Mouse (Mus musculus) small intestine, adult 2 months (tissue): Measurements from ENCODE around the gene Rassf5. TPM values are rescaled to one million over a fixed set of nuclear protein-coding genes. Genes with fewer than 3 reads are reported as not detected.
"Not testable (repeated sequence)": the region's sequence is repeated elsewhere in the genome, so short reads cannot be mapped to it uniquely, and the experiment has no call there.

Experiments used
- H3K27ac ChIP-seq: fragments of 200-500 bp; 2 replicates; pipeline ENCODE4 v1.5.1; 2012; ENCODE audit warnings: low read depth, low read length, control low read depth, inconsistent platforms; ENCODE audit not compliant: insufficient read depth
- H3K27me3 ChIP-seq: fragments of 200-500 bp; 2 replicates; pipeline ENCODE4 v1.6.1; 2012; ENCODE audit warnings: mild to moderate bottlenecking, moderate library complexity, low read length, inconsistent platforms; ENCODE audit not compliant: control insufficient read depth, insufficient read depth
- H3K36me3 ChIP-seq: fragments of 200-500 bp; 2 replicates; pipeline ENCODE4 v1.6.1; 2012; ENCODE audit warnings: mild to moderate bottlenecking, low read length, control low read depth, inconsistent platforms; ENCODE audit not compliant: control insufficient read depth, insufficient read depth
- H3K4me1 ChIP-seq: fragments of 200-500 bp; 2 replicates; pipeline ENCODE4 v1.6.1; 2012; ENCODE audit warnings: low read length, inconsistent platforms, mixed read lengths; ENCODE audit not compliant: control insufficient read depth, insufficient read depth, insufficient read length
- H3K4me3 ChIP-seq: fragments of 200-500 bp; 2 replicates; pipeline ENCODE4 v1.5.1; 2012; ENCODE audit warnings: low read depth, mild to moderate bottlenecking, control low read depth, inconsistent platforms, low read length, moderate library complexity
- CTCF ChIP-seq: fragments of 200-500 bp; IDR thresholded peaks from 2 replicates; pipeline ENCODE4 v1.5.1; 2012; ENCODE audit warnings: low read depth, mild to moderate bottlenecking, control low read depth, inconsistent platforms, low read length, moderate library complexity, mixed read lengths; ENCODE audit not compliant: insufficient replicate concordance, insufficient read length; ENCODE audit errors: extremely low read depth
- POLR2A ChIP-seq: fragments of 200-500 bp; IDR thresholded peaks from 2 replicates; pipeline ENCODE4 v1.6.1; 2012; ENCODE audit warnings: low read depth, mild to moderate bottlenecking, control low read depth, inconsistent platforms, low read length, moderate library complexity
- WGBS: fragments of 180-500 bp; shearing (Covaris S2); methylation state at CpG from one replicate; pipeline ENCODE4 v1.1.7; 2018; 5-methylcytosine and 5-hydroxymethylcytosine counted together
- polyA plus RNA-seq: library from polyadenylated mRNA; depleted of rRNA; stranded (reverse); fragments of >200 nt; gene quantifications from 2 replicates; pipeline ENCODE4 v1.2.3, GENCODE M21; 2012

Rassf5 gene
- polyA plus RNA-seq, 1 experiment: 4.0 TPM

GRCm38 (mm10) chr1:131155456-131155855 is 89.6 kb downstream of the Rassf5 start:
- WGBS: 57% methylated on average over 2 of the region's 2 CpGs
- no peak overlapping the region for H3K4me3 ChIP-seq
- peak; percentile 83; the same call in 1 of the 2 replicates for TF ChIP-seq CTCF
- no peak for TF ChIP-seq POLR2A

DNA sequence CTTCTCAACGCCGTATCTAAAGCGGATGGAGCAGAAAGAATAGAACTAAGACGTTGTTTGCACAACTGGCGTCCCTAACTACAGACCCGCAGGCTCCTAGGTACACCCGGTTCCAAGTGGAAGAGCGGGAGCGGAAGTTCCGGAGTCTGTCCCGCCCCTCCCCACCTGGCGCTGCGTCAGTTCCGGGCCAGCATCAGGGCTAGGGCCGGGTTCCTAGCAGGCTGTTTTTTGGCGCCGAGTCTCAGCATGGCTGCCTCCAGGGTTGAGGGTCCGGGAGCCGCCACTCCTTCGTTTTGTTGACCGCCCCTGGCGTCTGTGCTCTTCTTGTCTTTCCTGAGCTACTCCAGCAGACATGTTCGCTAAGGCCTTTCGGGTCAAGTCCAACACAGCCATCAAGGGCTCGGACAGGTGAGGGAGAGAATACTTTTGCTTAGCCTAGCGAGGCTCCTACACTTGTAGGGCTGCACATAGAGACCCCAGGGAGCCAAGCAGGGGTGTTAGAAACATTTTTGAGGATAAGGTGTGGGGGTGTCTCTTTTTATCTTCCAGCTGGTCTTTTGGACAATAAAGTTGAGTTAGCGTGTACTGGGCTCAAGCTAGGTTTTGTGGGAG is 91.9 kb downstream of the Rassf5 start, which contains the start of gene Eif2d:
Eif2d (plus strand) TSS at position 164 of the 612 bp plus-strand sequence.
- peaks cover 7% of the 10 kb centered on the region; the same call in 1 of the 2 replicates for H3K36me3 ChIP-seq
- H3K4me3 ChIP-seq: peak within 1 kb of the TSS; percentile 72
- peak; percentile 63 for TF ChIP-seq POLR2A
- no peak for TF ChIP-seq CTCF
- H3K4me1 ChIP-seq: peaks cover 2% of the 10 kb centered on the region; the same call in 1 of the 2 replicates
- H3K27me3 ChIP-seq: no peaks in the 10 kb centered on the region
- under 1% methylated on average over 27 of the region's 27 CpGs for WGBS
- no peak within 1 kb of the TSS for H3K27ac ChIP-seq

More at GRCm38 (mm10) chr1:131155456-131155855, 89.6 kb downstream of the Rassf5 start:
- H3K4me1 ChIP-seq: peaks cover 2% of the 10 kb centered on the region; the same call in 1 of the 2 replicates
- peaks cover 18% of the 10 kb centered on the region for H3K36me3 ChIP-seq
- no peak overlapping the region for H3K27ac ChIP-seq
- no peaks in the 10 kb centered on the region for H3K27me3 ChIP-seq

DNA sequence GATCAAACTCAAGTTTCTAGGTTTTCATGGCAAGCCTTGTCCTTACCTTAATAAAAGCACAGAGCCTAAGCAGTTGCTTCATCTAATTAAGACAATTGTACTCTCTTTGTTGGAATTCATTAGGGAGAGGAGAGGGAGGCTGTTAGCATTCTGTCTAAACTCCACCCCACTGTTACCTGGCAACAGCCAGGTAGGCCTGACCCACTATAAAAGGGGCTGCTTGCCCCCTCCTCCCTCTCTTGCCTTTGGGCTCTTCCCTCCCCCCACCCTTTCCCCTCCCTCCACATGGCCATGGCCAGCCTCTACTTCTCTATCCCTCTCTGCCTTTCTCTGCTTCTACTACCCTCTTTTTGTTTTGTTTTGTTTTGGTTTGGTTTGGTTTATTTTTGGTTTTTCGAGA is 95.6 kb downstream of the Rassf5 start:
- H3K4me1 ChIP-seq: peaks cover 4% of the 10 kb centered on the region; the same call in 1 of the 2 replicates
- H3K4me3 ChIP-seq: no peak overlapping the region
- no peaks in the 10 kb centered on the region for H3K36me3 ChIP-seq
- TF ChIP-seq POLR2A: no peak
- H3K27me3 ChIP-seq: no peaks in the 10 kb centered on the region
- 78% methylated on average over 1 of the region's 1 CpGs for WGBS
- H3K27ac ChIP-seq: no peak overlapping the region

DNA sequence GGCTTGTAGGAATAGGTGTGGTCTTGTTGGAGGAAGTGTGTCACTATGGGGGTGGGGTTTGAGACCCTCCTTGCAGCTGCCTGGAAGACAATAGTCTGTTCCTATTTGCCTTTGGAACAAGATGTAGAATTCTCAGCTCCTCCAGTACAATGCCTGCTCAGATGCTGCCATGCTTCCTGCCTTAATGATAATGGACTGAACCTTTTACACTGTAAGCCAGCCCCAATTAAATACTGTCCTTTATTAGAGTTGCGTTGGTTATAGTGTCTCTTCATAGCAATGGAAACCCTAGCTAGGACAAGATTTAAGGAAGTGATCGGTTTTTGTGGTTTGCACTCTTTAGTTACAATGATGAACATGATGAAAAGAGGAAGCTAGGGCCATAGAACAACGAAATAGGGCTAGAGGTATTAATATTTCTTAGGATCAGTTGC is 98.9 kb downstream of the Rassf5 start:
- Histone ChIP-seq H3K27ac (no peak overlapping the region), H3K36me3 (no peaks in the 10 kb centered on the region), H3K4me3 (no peak overlapping the region), H3K27me3 (no peaks in the 10 kb centered on the region), H3K4me1 (0 out of 2 replicates have a peak, but pooled peaks cover 1% of the 10 kb centered on the region)
- 78% methylated on average over 3 of the region's 3 CpGs for whole genome bisulfite sequencing
- TF ChIP-seq CTCF: no peak
- no peak for TF ChIP-seq POLR2A

- H3K27ac ChIP-seq, H3K4me3 ChIP-seq, H3K27me3 ChIP-seq, H3K36me3 ChIP-seq, H3K4me1 ChIP-seq: not testable (repeated sequence)
- 88% methylated on average over 3 of the region's 3 CpGs for WGBS
These were observed 99.8 kb downstream of the Rassf5 start for GRCm38 (mm10) chr1:131145222-131145621.

- TF ChIP-seq CTCF (no peak), POLR2A (no peak)
- Histone ChIP-seq H3K27ac (no peak overlapping the region), H3K36me3 (no peaks in the 10 kb centered on the region), H3K4me3 (no peak overlapping the region), H3K4me1 (peaks cover 1% of the 10 kb centered on the region; the same call in 1 of the 2 replicates), H3K27me3 (no peaks in the 10 kb centered on the region)
- WGBS: 92% methylated on average over 1 of the region's 1 CpGs
These were observed 102.6 kb downstream of the Rassf5 start for GRCm38 (mm10) chr1:131142472-131142871.

- no peak for TF ChIP-seq CTCF
- no peak for TF ChIP-seq POLR2A
- 67% methylated on average over 2 of the region's 2 CpGs for WGBS
- H3K4me1 ChIP-seq: peaks cover 1% of the 10 kb centered on the region; the same call in 1 of the 2 replicates
- no peak overlapping the region for H3K4me3 ChIP-seq
- no peak overlapping the region for H3K27ac ChIP-seq
- H3K27me3 ChIP-seq: no peaks in the 10 kb centered on the region
- H3K36me3 ChIP-seq: no peaks in the 10 kb centered on the region
These were observed 103.6 kb downstream of the Rassf5 start for GRCm38 (mm10) chr1:131141449-131141848.
